Mouse (Mus musculus): ENCODE results near the gene Scrt2. TPM values are rescaled to one million over a fixed set of nuclear protein-coding genes. Genes with fewer than 3 reads are reported as not detected.

The Scrt2 gene
- polyA plus RNA-seq, 1 experiment = 0.03 TPM

GRCm38 (mm10) chr2:152097916-152098315 lies 16.6 kb downstream of the Scrt2 start:
- TF ChIP-seq POLR2A (IDR thresholded peaks at IDR 0.05; ENCODE audit: low read depth, low read length) (no peak), CTCF (IDR thresholded peaks at IDR 0.05; ENCODE audit: extremely low read depth, insufficient read length, insufficient replicate concordance, low read depth, low read length) (no peak)
- Histone ChIP-seq H3K27me3 (ENCODE audit: control insufficient read depth, insufficient read depth, low read length) (peaks cover 22% of the 10 kb centered on the region), H3K4me1 (ENCODE audit: control insufficient read depth, insufficient read depth, insufficient read length, low read length) (peaks cover 7% of the 10 kb centered on the region), H3K27ac (ENCODE audit: insufficient read depth, low read depth, low read length) (no peak overlapping the region), H3K36me3 (ENCODE audit: control insufficient read depth, insufficient read depth, low read length) (no peaks in the 10 kb centered on the region), H3K4me3 (ENCODE audit: low read depth, low read length) (no peak overlapping the region)
- WGBS = 70% methylated on average over 11 of the region's 11 CpGs

- peaks cover under 1% of the 10 kb centered on the region; the same call in 1 of the 2 replicates for H3K4me1 ChIP-seq (ENCODE audit: control insufficient read depth, insufficient read depth, insufficient read length, low read length)
- WGBS = 42% methylated on average over 3 of the region's 3 CpGs
- no peak overlapping the region for H3K27ac ChIP-seq (ENCODE audit: insufficient read depth, low read depth, low read length)
- no peak overlapping the region for H3K4me3 ChIP-seq (ENCODE audit: low read depth, low read length)
- no peaks in the 10 kb centered on the region for H3K36me3 ChIP-seq (ENCODE audit: control insufficient read depth, insufficient read depth, low read length)
- H3K27me3 ChIP-seq (ENCODE audit: control insufficient read depth, insufficient read depth, low read length) = peaks cover 9% of the 10 kb centered on the region; the same call in 1 of the 2 replicates
- TF ChIP-seq POLR2A (IDR thresholded peaks at IDR 0.05; ENCODE audit: low read depth, low read length) (no peak), CTCF (IDR thresholded peaks at IDR 0.05; ENCODE audit: extremely low read depth, insufficient read length, insufficient replicate concordance, low read depth, low read length) (no peak)
These were observed 18.2 kb downstream of the Scrt2 start for GRCm38 (mm10) chr2:152099538-152099937.

- Histone ChIP-seq H3K27ac (ENCODE audit: insufficient read depth, low read depth, low read length) (no peak overlapping the region), H3K36me3 (ENCODE audit: control insufficient read depth, insufficient read depth, low read length) (no peaks in the 10 kb centered on the region), H3K4me1 (ENCODE audit: control insufficient read depth, insufficient read depth, insufficient read length, low read length) (peaks cover 6% of the 10 kb centered on the region; the same call in 1 of the 2 replicates), H3K27me3 (ENCODE audit: control insufficient read depth, insufficient read depth, low read length) (no peaks in the 10 kb centered on the region), H3K4me3 (ENCODE audit: low read depth, low read length) (no peak overlapping the region)
- TF ChIP-seq CTCF (IDR thresholded peaks at IDR 0.05; ENCODE audit: extremely low read depth, insufficient read length, insufficient replicate concordance, low read depth, low read length) (no peak), POLR2A (IDR thresholded peaks at IDR 0.05; ENCODE audit: low read depth, low read length) (no peak)
- WGBS = 38% methylated on average over 13 of the region's 13 CpGs
These were observed 20.4 kb downstream of the Scrt2 start for GRCm38 (mm10) chr2:152101761-152102160.

- no peak overlapping the region for H3K27ac ChIP-seq (ENCODE audit: insufficient read depth, low read depth, low read length)
- no peak overlapping the region for H3K4me3 ChIP-seq (ENCODE audit: low read depth, low read length)
- peaks cover 6% of the 10 kb centered on the region; the same call in 1 of the 2 replicates for H3K4me1 ChIP-seq (ENCODE audit: control insufficient read depth, insufficient read depth, insufficient read length, low read length)
- H3K27me3 ChIP-seq (ENCODE audit: control insufficient read depth, insufficient read depth, low read length) = no peaks in the 10 kb centered on the region
- 0 out of 2 replicates have a peak, but pooled peaks cover under 1% of the 10 kb centered on the region for H3K36me3 ChIP-seq (ENCODE audit: control insufficient read depth, insufficient read depth, low read length)
- WGBS = 59% methylated on average over 6 of the region's 6 CpGs
- TF ChIP-seq CTCF (IDR thresholded peaks at IDR 0.05; ENCODE audit: extremely low read depth, insufficient read length, insufficient replicate concordance, low read depth, low read length) (no peak), POLR2A (IDR thresholded peaks at IDR 0.05; ENCODE audit: low read depth, low read length) (no peak)
These were observed 21.0 kb downstream of the Scrt2 start for GRCm38 (mm10) chr2:152102369-152102768.

GRCm38 (mm10) chr2:152104711-152105317 lies 23.5 kb downstream of the Scrt2 start:
- Histone ChIP-seq H3K27me3 (ENCODE audit: control insufficient read depth, insufficient read depth, low read length) (no peaks in the 10 kb centered on the region), H3K4me1 (ENCODE audit: control insufficient read depth, insufficient read depth, insufficient read length, low read length) (peaks cover 18% of the 10 kb centered on the region), H3K27ac (ENCODE audit: insufficient read depth, low read depth, low read length) (peak overlapping the region; percentile 94), H3K4me3 (ENCODE audit: low read depth, low read length) (peak overlapping the region; percentile 77), H3K36me3 (ENCODE audit: control insufficient read depth, insufficient read depth, low read length) (peaks cover 14% of the 10 kb centered on the region)
- no peak for TF ChIP-seq POLR2A (IDR thresholded peaks at IDR 0.05; ENCODE audit: low read depth, low read length)
- TF ChIP-seq CTCF (IDR thresholded peaks at IDR 0.05; ENCODE audit: extremely low read depth, insufficient read length, insufficient replicate concordance, low read depth, low read length) = no peak
- 7% methylated on average over 17 of the region's 17 CpGs for WGBS

GRCm38 (mm10) chr2:152105318-152106224 lies 24.2 kb downstream of the Scrt2 start, which contains the start of gene Srxn1:
TSS of gene Srxn1 (plus strand) at chr2:152105516.
- Histone ChIP-seq H3K4me3 (ENCODE audit: low read depth, low read length) (peak within 1 kb of the TSS; percentile 77), H3K27me3 (ENCODE audit: control insufficient read depth, insufficient read depth, low read length) (no peaks in the 10 kb centered on the region), H3K4me1 (ENCODE audit: control insufficient read depth, insufficient read depth, insufficient read length, low read length) (peaks cover 23% of the 10 kb centered on the region), H3K27ac (ENCODE audit: insufficient read depth, low read depth, low read length) (peak within 1 kb of the TSS; percentile 94), H3K36me3 (ENCODE audit: control insufficient read depth, insufficient read depth, low read length) (peaks cover 22% of the 10 kb centered on the region)
- TF ChIP-seq POLR2A (IDR thresholded peaks at IDR 0.05; ENCODE audit: low read depth, low read length) = peak; percentile 90
- 0 out of 2 replicates have a peak, but pooled peaks have one; percentile 5 for TF ChIP-seq CTCF (IDR thresholded peaks at IDR 0.05; ENCODE audit: extremely low read depth, insufficient read length, insufficient replicate concordance, low read depth, low read length)
- WGBS = under 1% methylated on average over 84 of the region's 84 CpGs

- no peak for TF ChIP-seq CTCF (IDR thresholded peaks at IDR 0.05; ENCODE audit: extremely low read depth, insufficient read length, insufficient replicate concordance, low read depth, low read length)
- no peak for TF ChIP-seq POLR2A (IDR thresholded peaks at IDR 0.05; ENCODE audit: low read depth, low read length)
- H3K27me3 ChIP-seq (ENCODE audit: control insufficient read depth, insufficient read depth, low read length) = no peaks in the 10 kb centered on the region
- peak overlapping the region; percentile 94 for H3K27ac ChIP-seq (ENCODE audit: insufficient read depth, low read depth, low read length)
- H3K36me3 ChIP-seq (ENCODE audit: control insufficient read depth, insufficient read depth, low read length) = peaks cover 25% of the 10 kb centered on the region
- H3K4me1 ChIP-seq (ENCODE audit: control insufficient read depth, insufficient read depth, insufficient read length, low read length) = peaks cover 23% of the 10 kb centered on the region
- 67% methylated on average over 3 of the region's 3 CpGs for WGBS
- peak overlapping the region; percentile 77 for H3K4me3 ChIP-seq (ENCODE audit: low read depth, low read length)
These were observed 24.9 kb downstream of the Scrt2 start for GRCm38 (mm10) chr2:152106225-152106595.

All from small intestine, adult 2 months (tissue).